Mouse (Mus musculus): Measurements from ENCODE around the gene Fbf1. TPM values are rescaled to one million over a fixed set of nuclear protein-coding genes. Genes with fewer than 3 reads are reported as not detected.

The Fbf1 gene
- polyA plus RNA-seq (2015; fragmentation: Nextera tagmentation; extraction: Ambion mirVana): 20.8 and 22.0 TPM in 2 replicates

GRCm38 (mm10) chr11:116167884-116168439 lies at the start of gene Fbf1:
Gene Fbf1 (minus strand): TSS chr11:116168166.
- Histone ChIP-seq H3K4me2 (replicated peaks) (peak within 1 kb of the TSS; percentile 73), H3K9me3 (no peaks in the 10 kb centered on the region), H3K4me3 (replicated peaks) (peak within 1 kb of the TSS; percentile 73), H3K4me1 (replicated peaks) (peaks cover 4% of the 10 kb centered on the region; the same call in 1 of the 2 replicates), H3K9ac (peak within 1 kb of the TSS; percentile 71), H3K27ac (peak within 1 kb of the TSS; percentile 93), H3K36me3 (peaks cover 11% of the 10 kb centered on the region), H3K27me3 (replicated peaks) (no peaks in the 10 kb centered on the region)
- WGBS: under 1% methylated on average over 40 of the region's 40 CpGs
- ATAC-seq: peak; percentile 98

GRCm38 (mm10) chr11:116216549-116216948 lies 48.6 kb upstream of the Fbf1 start:
- H3K9ac ChIP-seq: no peak overlapping the region
- ATAC-seq: no peak
- H3K27ac ChIP-seq: no peak overlapping the region
- WGBS: 83% methylated on average over 11 of the region's 11 CpGs
- H3K36me3 ChIP-seq: no peaks in the 10 kb centered on the region
- peaks cover 18% of the 10 kb centered on the region for H3K4me1 ChIP-seq (replicated peaks)
- H3K27me3 ChIP-seq (replicated peaks): peaks cover 3% of the 10 kb centered on the region; the same call in 1 of the 2 replicates
- H3K9me3 ChIP-seq: no peaks in the 10 kb centered on the region
- H3K4me3 ChIP-seq (replicated peaks): no peak overlapping the region
- no peak overlapping the region for H3K4me2 ChIP-seq (replicated peaks)

- WGBS: 88% methylated on average over 6 of the region's 6 CpGs
- ATAC-seq: no peak
- H3K27ac ChIP-seq: no peak overlapping the region
- peaks cover 18% of the 10 kb centered on the region for H3K4me1 ChIP-seq (replicated peaks)
- no peaks in the 10 kb centered on the region for H3K36me3 ChIP-seq
- no peak overlapping the region for H3K4me3 ChIP-seq (replicated peaks)
- H3K9me3 ChIP-seq: no peaks in the 10 kb centered on the region
- no peaks in the 10 kb centered on the region for H3K27me3 ChIP-seq (replicated peaks)
- no peak overlapping the region for H3K9ac ChIP-seq
- H3K4me2 ChIP-seq (replicated peaks): no peak overlapping the region
Measured at GRCm38 (mm10) chr11:116215991-116216390, 48.0 kb upstream of the Fbf1 start.

GRCm38 (mm10) chr11:116215181-116215580 lies 47.2 kb upstream of the Fbf1 start:
- H3K4me1 ChIP-seq (replicated peaks): peaks cover 20% of the 10 kb centered on the region
- H3K27me3 ChIP-seq (replicated peaks): no peaks in the 10 kb centered on the region
- no peak overlapping the region for H3K4me3 ChIP-seq (replicated peaks)
- no peaks in the 10 kb centered on the region for H3K36me3 ChIP-seq
- WGBS: 80% methylated on average over 7 of the region's 7 CpGs
- no peak overlapping the region for H3K9ac ChIP-seq
- H3K4me2 ChIP-seq (replicated peaks): no peak overlapping the region
- no peak overlapping the region for H3K27ac ChIP-seq
- ATAC-seq: no peak
- no peaks in the 10 kb centered on the region for H3K9me3 ChIP-seq

- Histone ChIP-seq H3K9me3 (no peaks in the 10 kb centered on the region), H3K27ac (no peak overlapping the region), H3K4me2 (replicated peaks) (no peak overlapping the region), H3K27me3 (replicated peaks) (no peaks in the 10 kb centered on the region), H3K36me3 (no peaks in the 10 kb centered on the region), H3K4me3 (replicated peaks) (no peak overlapping the region), H3K9ac (no peak overlapping the region), H3K4me1 (replicated peaks) (peaks cover 13% of the 10 kb centered on the region)
- WGBS: 75% methylated on average over 13 of the region's 13 CpGs
- no peak for ATAC-seq
Measured at GRCm38 (mm10) chr11:116213877-116214510, 46.0 kb upstream of the Fbf1 start.

DNA sequence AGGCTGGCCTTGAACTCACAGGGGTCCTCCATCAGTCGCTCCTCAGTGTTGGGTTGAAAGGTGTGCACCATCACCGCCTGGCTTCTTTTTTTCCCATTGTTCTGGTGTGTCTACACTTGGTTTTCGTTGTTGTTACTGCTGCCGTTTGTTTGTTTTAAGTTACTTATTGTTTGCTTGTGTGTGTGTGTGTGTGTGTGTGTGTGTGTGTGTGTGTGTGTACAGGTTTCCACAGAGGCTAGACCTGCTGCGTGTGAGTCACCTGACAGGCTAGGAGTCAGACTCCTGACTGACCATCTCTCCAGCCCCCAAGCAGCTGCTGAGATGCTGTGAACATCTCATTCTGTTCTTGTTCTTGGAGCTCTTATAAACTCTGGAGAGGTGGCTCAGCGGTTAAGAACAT lies 44.9 kb upstream of the Fbf1 start:
- H3K36me3 ChIP-seq: no peaks in the 10 kb centered on the region
- ATAC-seq: no peak
- H3K9ac ChIP-seq: no peak overlapping the region
- WGBS: 78% methylated on average over 6 of the region's 6 CpGs
- no peak overlapping the region for H3K27ac ChIP-seq
- H3K27me3 ChIP-seq (replicated peaks): no peaks in the 10 kb centered on the region
- 0 out of 2 replicates have a peak, but pooled peaks cover 5% of the 10 kb centered on the region for H3K4me1 ChIP-seq (replicated peaks)
- H3K4me3 ChIP-seq (replicated peaks): no peak overlapping the region
- H3K4me2 ChIP-seq (replicated peaks): no peak overlapping the region
- H3K9me3 ChIP-seq: no peaks in the 10 kb centered on the region

GRCm38 (mm10) chr11:116210696-116211095 lies 42.7 kb upstream of the Fbf1 start:
- Histone ChIP-seq H3K9me3 (no peaks in the 10 kb centered on the region), H3K27ac (peak overlapping the region; percentile 86), H3K4me2 (replicated peaks) (peak overlapping the region; percentile 45), H3K4me3 (replicated peaks) (no peak overlapping the region; the same call in 1 of the 2 replicates), H3K27me3 (replicated peaks) (no peaks in the 10 kb centered on the region), H3K4me1 (replicated peaks) (0 out of 2 replicates have a peak, but pooled peaks cover 5% of the 10 kb centered on the region), H3K36me3 (peaks cover 8% of the 10 kb centered on the region), H3K9ac (0 out of 2 replicates have a peak overlapping the region, but pooled peaks have one; percentile 3)
- ATAC-seq: peak; percentile 97
- 47% methylated on average over 5 of the region's 5 CpGs for WGBS

GRCm38 (mm10) chr11:116209257-116209656 lies 41.3 kb upstream of the Fbf1 start:
- no peak overlapping the region for H3K9ac ChIP-seq
- H3K4me3 ChIP-seq (replicated peaks): no peak overlapping the region
- 80% methylated on average over 8 of the region's 8 CpGs for WGBS
- no peak overlapping the region for H3K4me2 ChIP-seq (replicated peaks)
- no peaks in the 10 kb centered on the region for H3K9me3 ChIP-seq
- ATAC-seq: no peak
- peaks cover 12% of the 10 kb centered on the region for H3K36me3 ChIP-seq
- 0 out of 2 replicates have a peak, but pooled peaks cover 5% of the 10 kb centered on the region for H3K4me1 ChIP-seq (replicated peaks)
- no peaks in the 10 kb centered on the region for H3K27me3 ChIP-seq (replicated peaks)
- no peak overlapping the region; the same call in 1 of the 2 replicates for H3K27ac ChIP-seq

DNA sequence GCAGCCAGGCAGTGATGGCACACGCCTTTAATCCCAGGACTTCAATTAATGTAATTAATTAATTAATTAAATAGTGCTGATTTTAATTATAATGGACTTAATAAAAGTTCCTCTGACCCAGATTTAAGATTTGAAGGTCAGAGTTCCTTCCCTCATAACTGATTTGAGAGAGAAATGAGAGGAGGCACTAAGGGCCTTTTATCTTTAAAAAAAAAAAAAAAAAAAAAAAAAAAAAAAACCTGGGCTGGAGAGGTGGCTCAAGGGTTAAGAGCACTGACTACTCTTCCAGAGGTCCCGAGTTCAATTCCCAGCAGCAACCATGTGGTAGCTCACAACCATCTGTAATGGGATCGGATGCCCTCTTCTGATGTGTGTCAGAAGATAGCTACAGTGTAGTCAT lies 40.7 kb upstream of the Fbf1 start:
- 84% methylated on average over 3 of the region's 3 CpGs for WGBS
- Histone ChIP-seq H3K4me1 (replicated peaks) (0 out of 2 replicates have a peak, but pooled peaks cover 5% of the 10 kb centered on the region), H3K27ac (no peak overlapping the region), H3K4me2 (replicated peaks) (no peak overlapping the region), H3K9me3 (no peaks in the 10 kb centered on the region), H3K36me3 (peaks cover 12% of the 10 kb centered on the region), H3K9ac (no peak overlapping the region), H3K4me3 (replicated peaks) (no peak overlapping the region), H3K27me3 (replicated peaks) (no peaks in the 10 kb centered on the region)
- no peak for ATAC-seq

DNA sequence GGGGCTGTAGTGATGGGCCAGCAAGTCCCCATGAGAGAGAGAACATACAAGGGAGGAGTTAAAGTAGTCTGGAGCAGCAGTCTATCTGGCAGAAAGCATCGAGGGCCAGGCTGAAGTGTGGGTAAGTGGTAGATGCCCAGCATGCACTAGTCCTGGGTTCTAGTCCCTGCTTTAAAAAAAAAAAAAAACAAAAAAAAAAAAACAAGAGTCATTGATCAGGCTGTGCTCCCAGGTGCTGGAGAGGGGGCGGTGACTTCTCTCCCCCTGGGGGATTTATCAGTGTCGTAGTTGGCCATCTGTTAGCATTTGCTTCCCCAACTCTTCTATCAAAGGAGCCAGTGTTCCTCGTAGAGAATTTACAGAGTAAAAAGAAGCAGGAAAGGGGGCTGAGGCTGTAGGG lies 38.7 kb upstream of the Fbf1 start:
- WGBS: 70% methylated on average over 4 of the region's 4 CpGs
- Histone ChIP-seq H3K9ac (no peak overlapping the region), H3K9me3 (no peaks in the 10 kb centered on the region), H3K36me3 (peaks cover 12% of the 10 kb centered on the region), H3K27ac (no peak overlapping the region), H3K4me1 (replicated peaks) (0 out of 2 replicates have a peak, but pooled peaks cover 5% of the 10 kb centered on the region), H3K27me3 (replicated peaks) (no peaks in the 10 kb centered on the region), H3K4me3 (replicated peaks) (no peak overlapping the region), H3K4me2 (replicated peaks) (no peak overlapping the region)
- no peak for ATAC-seq

- Histone ChIP-seq H3K9me3 (no peaks in the 10 kb centered on the region), H3K4me1 (replicated peaks) (no peaks in the 10 kb centered on the region; the same call in 1 of the 2 replicates), H3K4me2 (replicated peaks) (no peak overlapping the region), H3K27me3 (replicated peaks) (no peaks in the 10 kb centered on the region), H3K4me3 (replicated peaks) (no peak overlapping the region), H3K36me3 (peaks cover 12% of the 10 kb centered on the region), H3K9ac (no peak overlapping the region), H3K27ac (no peak overlapping the region)
- 88% methylated on average over 3 of the region's 3 CpGs for WGBS
- ATAC-seq: no peak
Measured at GRCm38 (mm10) chr11:116203150-116203549, 35.2 kb upstream of the Fbf1 start.

- no peak overlapping the region for H3K9ac ChIP-seq
- 88% methylated on average over 2 of the region's 2 CpGs for whole genome bisulfite sequencing
- peaks cover 5% of the 10 kb centered on the region for H3K4me1 ChIP-seq (replicated peaks)
- no peaks in the 10 kb centered on the region for H3K9me3 ChIP-seq
- H3K36me3 ChIP-seq: peaks cover 4% of the 10 kb centered on the region
- no peaks in the 10 kb centered on the region for H3K27me3 ChIP-seq (replicated peaks)
- no peak overlapping the region for H3K27ac ChIP-seq
- no peak for ATAC-seq
- no peak overlapping the region for H3K4me2 ChIP-seq (replicated peaks)
- no peak overlapping the region for H3K4me3 ChIP-seq (replicated peaks)
Measured at GRCm38 (mm10) chr11:116201151-116201550, 33.2 kb upstream of the Fbf1 start.

Data from intestine, embryonic 15.5 days (tissue).